Mouse (Mus musculus) forebrain, embryonic 10.5 days (tissue): Measurements from ENCODE around the gene Nme3. TPM values are rescaled to one million over a fixed set of nuclear protein-coding genes. Genes with fewer than 3 reads are reported as not detected.
A peak's percentile ranks its signal among the peaks of the same experiment; 100 is the strongest.

Source experiments
- DNase-seq: peaks from one replicate; pipeline ENCODE4 v3.0.0-alpha.2; 2017; ENCODE audit warnings: low spot score; ENCODE audit errors: extremely low spot score
- H3K27ac ChIP-seq: fragments of 300-500 bp; sonication (generic); 2 replicates; pipeline ENCODE4 v1.5.1; 2016; ENCODE audit warnings: mild to moderate bottlenecking
- H3K27me3 ChIP-seq: fragments of 300-500 bp; sonication (generic); 2 replicates; pipeline ENCODE4 v1.6.1; 2016; ENCODE audit warnings: mild to moderate bottlenecking; ENCODE audit not compliant: poor library complexity, severe bottlenecking
- H3K36me3 ChIP-seq: fragments of 300-500 bp; sonication (generic); replicated peaks from 2 replicates; pipeline ENCODE4 v1.6.1; 2016; ENCODE audit warnings: mild to moderate bottlenecking, moderate library complexity
- H3K4me1 ChIP-seq: fragments of 300-500 bp; sonication (generic); 2 replicates; pipeline ENCODE4 v1.6.1; 2016
- H3K4me3 ChIP-seq: fragments of 300-500 bp; sonication (generic); 2 replicates; pipeline ENCODE4 v1.5.1; 2016; ENCODE audit warnings: mild to moderate bottlenecking, moderate library complexity
- H3K9me3 ChIP-seq: fragments of 300-500 bp; sonication (generic); 2 replicates; pipeline ENCODE4 v1.6.1; 2016; ENCODE audit warnings: mild to moderate bottlenecking, moderate library complexity
- WGBS: fragments of 180-500 bp; shearing (Covaris S2); methylation state at CpG from one replicate; pipeline ENCODE4 v1.1.7; 2016; 5-methylcytosine and 5-hydroxymethylcytosine counted together
- polyA plus RNA-seq: library from polyadenylated mRNA; unstranded; fragments of >200 nt; fragmentation: Nextera tagmentation; extraction: Ambion mirVana; gene quantifications from 2 replicates; pipeline ENCODE4 v1.2.1, GENCODE M21; 2016

The Nme3 gene
- polyA plus RNA-seq, 1 experiment from 2014 or later: 50.1 TPM

- Histone ChIP-seq H3K36me3 (peaks cover 27% of the 10 kb centered on the region), H3K27ac (no peak overlapping the region), H3K4me3 (no peak overlapping the region), H3K9me3 (no peaks in the 10 kb centered on the region), H3K27me3 (no peaks in the 10 kb centered on the region), H3K4me1 (no peaks in the 10 kb centered on the region)
- no peak for DNase-seq
- WGBS: 92% methylated on average over 3 of the region's 3 CpGs
These were observed 34.5 kb upstream of the Nme3 start for GRCm38 (mm10) chr17:24861785-24862184.

GRCm38 (mm10) chr17:24865776-24866175 is 30.5 kb upstream of the Nme3 start, which contains the start of gene Igfals:
TSS of gene Igfals (plus strand) at chr17:24865997.
- no peak for DNase-seq
- Histone ChIP-seq H3K9me3 (no peaks in the 10 kb centered on the region), H3K36me3 (peaks cover 22% of the 10 kb centered on the region), H3K27ac (no peak within 1 kb of the TSS), H3K27me3 (no peaks in the 10 kb centered on the region), H3K4me3 (no peak within 1 kb of the TSS), H3K4me1 (no peaks in the 10 kb centered on the region)
- WGBS: 88% methylated on average over 8 of the region's 8 CpGs

- H3K27me3 ChIP-seq: no peaks in the 10 kb centered on the region
- peaks cover 4% of the 10 kb centered on the region; the same call in 1 of the 2 replicates for H3K36me3 ChIP-seq
- no peak overlapping the region for H3K4me3 ChIP-seq
- H3K27ac ChIP-seq: no peak overlapping the region
- H3K4me1 ChIP-seq: no peaks in the 10 kb centered on the region
- DNase-seq: no peak
- no peaks in the 10 kb centered on the region for H3K9me3 ChIP-seq
- WGBS: 91% methylated on average over 10 of the region's 10 CpGs
These were observed 28.4 kb upstream of the Nme3 start for GRCm38 (mm10) chr17:24867914-24868313.

GRCm38 (mm10) chr17:24873695-24874404 is 22.4 kb upstream of the Nme3 start:
- Histone ChIP-seq H3K27me3 (no peaks in the 10 kb centered on the region), H3K36me3 (no peaks in the 10 kb centered on the region), H3K9me3 (no peaks in the 10 kb centered on the region), H3K4me1 (peaks cover 14% of the 10 kb centered on the region), H3K4me3 (no peak overlapping the region), H3K27ac (no peak overlapping the region)
- DNase-seq: no peak
- 47% methylated on average over 4 of the region's 4 CpGs for WGBS

GRCm38 (mm10) chr17:24874405-24874745 is 21.9 kb upstream of the Nme3 start:
- H3K9me3 ChIP-seq: no peaks in the 10 kb centered on the region
- H3K27ac ChIP-seq: no peak overlapping the region
- peaks cover 14% of the 10 kb centered on the region for H3K4me1 ChIP-seq
- no peak for DNase-seq
- no peaks in the 10 kb centered on the region for H3K36me3 ChIP-seq
- no peaks in the 10 kb centered on the region for H3K27me3 ChIP-seq
- no peak overlapping the region for H3K4me3 ChIP-seq
- WGBS: 78% methylated on average over 1 of the region's 1 CpGs

- Histone ChIP-seq H3K9me3 (no peaks in the 10 kb centered on the region), H3K27ac (no peak overlapping the region), H3K4me1 (peaks cover 14% of the 10 kb centered on the region), H3K27me3 (no peaks in the 10 kb centered on the region), H3K4me3 (no peak overlapping the region), H3K36me3 (no peaks in the 10 kb centered on the region)
- DNase-seq: no peak
- 80% methylated on average over 8 of the region's 8 CpGs for WGBS
These were observed 21.3 kb upstream of the Nme3 start for GRCm38 (mm10) chr17:24874989-24875388.

GRCm38 (mm10) chr17:24877336-24878116 is 18.8 kb upstream of the Nme3 start:
- Histone ChIP-seq H3K27me3 (no peaks in the 10 kb centered on the region), H3K36me3 (peaks cover 8% of the 10 kb centered on the region), H3K4me3 (no peak overlapping the region), H3K9me3 (no peaks in the 10 kb centered on the region), H3K4me1 (peaks cover 22% of the 10 kb centered on the region), H3K27ac (peak overlapping the region; percentile 48)
- no peak for DNase-seq
- 71% methylated on average over 10 of the region's 10 CpGs for WGBS

GRCm38 (mm10) chr17:24878117-24878397 is 18.2 kb upstream of the Nme3 start:
- no peaks in the 10 kb centered on the region for H3K27me3 ChIP-seq
- no peaks in the 10 kb centered on the region for H3K9me3 ChIP-seq
- H3K27ac ChIP-seq: peak overlapping the region; percentile 48
- no peak for DNase-seq
- WGBS: 39% methylated on average over 5 of the region's 5 CpGs
- H3K36me3 ChIP-seq: peaks cover 13% of the 10 kb centered on the region
- H3K4me3 ChIP-seq: no peak overlapping the region
- peaks cover 22% of the 10 kb centered on the region for H3K4me1 ChIP-seq

GRCm38 (mm10) chr17:24878531-24878930 is 17.8 kb upstream of the Nme3 start:
- no peak overlapping the region for H3K27ac ChIP-seq
- DNase-seq: no peak
- no peaks in the 10 kb centered on the region for H3K9me3 ChIP-seq
- H3K4me1 ChIP-seq: peaks cover 22% of the 10 kb centered on the region
- peaks cover 18% of the 10 kb centered on the region for H3K36me3 ChIP-seq
- WGBS: 75% methylated on average over 8 of the region's 8 CpGs
- H3K4me3 ChIP-seq: no peak overlapping the region
- H3K27me3 ChIP-seq: no peaks in the 10 kb centered on the region

GRCm38 (mm10) chr17:24881738-24882440 is 14.4 kb upstream of the Nme3 start:
- H3K27me3 ChIP-seq: no peaks in the 10 kb centered on the region
- peaks cover 29% of the 10 kb centered on the region for H3K36me3 ChIP-seq
- DNase-seq: no peak
- no peak overlapping the region for H3K4me3 ChIP-seq
- WGBS: 48% methylated on average over 7 of the region's 7 CpGs
- H3K4me1 ChIP-seq: peaks cover 37% of the 10 kb centered on the region
- H3K27ac ChIP-seq: no peak overlapping the region
- no peaks in the 10 kb centered on the region for H3K9me3 ChIP-seq

- peak overlapping the region; percentile 77; the same call in 1 of the 2 replicates for H3K4me3 ChIP-seq
- peaks cover 36% of the 10 kb centered on the region for H3K4me1 ChIP-seq
- 87% methylated on average over 6 of the region's 6 CpGs for WGBS
These were observed 11.9 kb upstream of the Nme3 start for GRCm38 (mm10) chr17:24884391-24884790.

GRCm38 (mm10) chr17:24885356-24886133 is 10.8 kb upstream of the Nme3 start:
- Histone ChIP-seq H3K27ac (peak overlapping the region; percentile 66), H3K36me3 (peaks cover 51% of the 10 kb centered on the region), H3K4me3 (peak overlapping the region; percentile 77), H3K4me1 (peaks cover 36% of the 10 kb centered on the region), H3K27me3 (no peaks in the 10 kb centered on the region), H3K9me3 (no peaks in the 10 kb centered on the region)
- WGBS: 26% methylated on average over 22 of the region's 22 CpGs
- no peak for DNase-seq

More at GRCm38 (mm10) chr17:24884391-24884790, 11.9 kb upstream of the Nme3 start:
- H3K27me3 ChIP-seq: no peaks in the 10 kb centered on the region
- no peak overlapping the region for H3K27ac ChIP-seq
- H3K36me3 ChIP-seq: peaks cover 39% of the 10 kb centered on the region
- H3K9me3 ChIP-seq: no peaks in the 10 kb centered on the region
- no peak for DNase-seq
